Mouse (Mus musculus): ENCODE measurements at regions not wholly inside any gene's neighbourhood (a gene's known extent, or its start where the extent isn't known, plus 50 kb on each side); places are given as distances from the start of the nearest gene placed in this dataset.
"Not testable (repeated sequence)": the region's sequence is repeated elsewhere in the genome, so short reads cannot be mapped to it uniquely, and the experiment has no call there.

- no peak for DNase-seq
These were observed 131.6 kb upstream of the Klf4 start for GRCm38 (mm10) chr4:55663856-55664255.

GRCm38 (mm10) chr4:55662041-55662440 lies 129.8 kb upstream of the Klf4 start:
- no peak for DNase-seq

DNA sequence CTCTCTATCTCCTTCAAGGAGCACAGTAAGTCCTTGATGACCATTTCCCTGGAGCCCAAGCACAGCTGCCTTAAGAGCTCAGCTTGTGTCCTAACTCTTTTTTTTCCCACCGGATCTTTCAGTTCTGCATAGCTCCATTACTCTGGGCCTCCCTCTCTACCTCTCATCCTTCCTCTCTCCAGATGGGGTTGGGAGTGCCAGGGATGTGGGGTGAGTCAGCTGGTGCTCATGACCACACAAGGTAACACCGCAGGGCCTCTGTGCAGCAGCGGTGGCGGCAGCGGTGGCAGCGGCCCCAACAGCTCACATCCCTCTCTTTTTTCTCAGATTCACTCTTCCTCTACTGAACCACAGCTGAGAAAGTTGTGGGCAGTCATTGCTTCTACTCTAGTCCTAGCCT lies 126.6 kb upstream of the Klf4 start:
- DNase-seq, result no peak

GRCm38 (mm10) chr4:55655329-55655728 lies 123.1 kb upstream of the Klf4 start:
- DNase-seq, result no peak

GRCm38 (mm10) chr4:55652628-55653027 lies 120.4 kb upstream of the Klf4 start:
- DNase-seq, result no peak

- peak; percentile 8 for DNase-seq
These were observed 119.6 kb upstream of the Klf4 start for GRCm38 (mm10) chr4:55651811-55652410.

- peak; percentile 77 for DNase-seq
These were observed 118.9 kb upstream of the Klf4 start for GRCm38 (mm10) chr4:55651051-55651763.

- no peak for DNase-seq
These were observed 117.9 kb upstream of the Klf4 start for GRCm38 (mm10) chr4:55650186-55650585.

DNA sequence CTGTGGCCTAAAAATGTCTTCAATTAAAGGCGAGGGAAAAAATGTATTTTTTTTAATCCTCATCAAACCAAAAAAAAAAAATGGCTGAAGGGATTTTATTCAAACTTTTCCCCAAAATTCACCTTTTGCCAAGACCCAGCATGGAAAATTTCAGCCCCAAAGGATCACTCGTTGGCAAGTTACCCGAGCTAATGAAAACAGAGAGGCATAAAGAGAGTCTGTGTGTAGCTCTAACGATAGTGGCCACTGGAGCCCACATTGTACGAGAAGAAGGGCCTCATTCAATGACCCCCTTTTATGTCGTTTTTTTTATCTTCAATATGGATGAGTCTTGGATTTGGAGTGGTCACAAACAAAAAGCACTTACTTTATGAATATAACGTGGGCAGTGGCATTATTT lies 116.1 kb upstream of the Klf4 start:
- DNase-seq, result no peak

- DNase-seq, result no peak
These were observed 113.2 kb upstream of the Klf4 start for GRCm38 (mm10) chr4:55645432-55645831.

- no peak for DNase-seq
These were observed 112.6 kb upstream of the Klf4 start for GRCm38 (mm10) chr4:55644895-55645294.

- DNase-seq, result no peak
These were observed 102.8 kb upstream of the Klf4 start for GRCm38 (mm10) chr4:55634946-55635511.

DNA sequence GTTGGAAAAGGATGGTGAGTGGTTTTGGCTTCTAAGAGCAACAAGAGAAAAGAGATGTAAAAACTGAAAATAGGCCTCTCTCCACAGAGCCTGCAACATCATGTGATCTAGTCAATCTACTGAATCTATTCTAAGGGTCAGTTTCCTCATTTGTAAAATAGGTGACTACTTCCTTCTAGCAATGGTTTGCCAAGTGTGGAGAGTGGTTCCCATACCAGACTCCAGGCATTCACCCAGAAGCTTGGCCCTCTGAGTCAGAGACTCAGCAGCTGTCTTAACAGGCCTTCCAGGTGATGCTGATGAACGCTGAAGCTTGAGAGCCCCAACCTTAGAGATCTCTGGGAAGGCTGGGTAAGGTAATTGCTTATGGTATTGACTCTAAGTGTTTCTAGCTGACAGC lies 98.9 kb upstream of the Klf4 start:
- DNase-seq, result no peak

GRCm38 (mm10) chr4:55630215-55630614 lies 97.9 kb upstream of the Klf4 start:
- DNase-seq, result not testable (repeated sequence)

DNA sequence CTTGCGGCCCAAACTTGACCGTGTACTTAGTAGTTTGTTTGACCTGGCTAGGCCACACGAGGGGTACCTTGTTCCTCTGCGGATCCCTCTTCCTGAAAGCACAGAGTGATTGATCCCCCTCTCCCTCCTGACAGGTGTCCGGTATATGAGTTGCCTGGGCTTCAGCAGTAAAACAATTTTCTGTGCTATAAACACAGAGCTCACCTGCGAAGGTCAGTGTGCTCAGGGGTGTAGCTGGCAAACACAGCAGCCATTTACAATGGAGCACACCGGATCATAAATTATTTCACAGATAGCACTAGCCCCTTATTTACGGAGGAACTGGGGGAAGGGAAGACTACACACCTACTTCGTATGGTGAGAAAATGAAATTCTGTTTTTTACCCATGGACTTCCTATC lies 92.5 kb upstream of the Klf4 start:
- DNase-seq, result no peak

GRCm38 (mm10) chr4:55623151-55623760 lies 91.0 kb upstream of the Klf4 start:
- DNase-seq, result no peak

DNA sequence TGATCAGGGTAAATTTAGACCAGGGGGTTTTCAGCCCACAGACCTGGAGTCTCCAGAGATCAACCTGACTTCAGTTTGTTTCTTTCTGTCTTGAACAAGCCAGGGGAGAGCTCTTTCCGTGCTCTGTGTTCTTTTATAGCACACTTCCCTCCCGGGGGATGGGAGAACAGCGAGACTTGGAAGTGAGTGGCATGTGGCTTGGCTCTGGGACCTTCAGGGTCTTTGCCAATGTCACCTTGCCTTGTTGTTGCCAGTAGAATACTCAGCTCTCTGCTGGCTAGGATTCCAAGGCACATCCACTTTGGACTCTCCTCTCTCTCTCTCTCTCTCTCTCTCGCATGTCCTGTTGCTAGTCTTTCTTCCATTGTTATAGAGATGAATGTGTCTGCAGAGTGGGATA lies 90.4 kb upstream of the Klf4 start:
- no peak for DNase-seq

DNA sequence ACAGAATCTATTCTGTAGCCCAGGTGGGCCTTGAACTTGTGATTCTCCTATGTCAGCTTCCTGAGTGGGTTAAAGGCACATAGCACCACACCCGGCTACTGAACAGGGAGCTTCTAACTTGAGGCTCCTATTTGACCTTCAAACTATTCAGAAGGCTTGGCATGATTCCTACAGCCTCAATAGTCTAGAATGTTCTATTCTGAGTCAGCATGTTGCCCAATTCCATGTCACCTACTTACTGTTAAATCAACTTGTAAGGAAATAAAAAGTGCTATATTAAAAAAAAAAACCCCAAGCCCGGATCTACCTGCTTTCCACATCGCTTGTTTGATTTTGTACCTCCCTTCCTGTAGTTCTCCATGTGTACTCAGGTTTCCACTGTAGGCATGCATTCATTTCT lies 87.6 kb upstream of the Klf4 start:
- no peak for DNase-seq

GRCm38 (mm10) chr4:55615808-55616207 lies 83.5 kb upstream of the Klf4 start:
- DNase-seq, result no peak

DNA sequence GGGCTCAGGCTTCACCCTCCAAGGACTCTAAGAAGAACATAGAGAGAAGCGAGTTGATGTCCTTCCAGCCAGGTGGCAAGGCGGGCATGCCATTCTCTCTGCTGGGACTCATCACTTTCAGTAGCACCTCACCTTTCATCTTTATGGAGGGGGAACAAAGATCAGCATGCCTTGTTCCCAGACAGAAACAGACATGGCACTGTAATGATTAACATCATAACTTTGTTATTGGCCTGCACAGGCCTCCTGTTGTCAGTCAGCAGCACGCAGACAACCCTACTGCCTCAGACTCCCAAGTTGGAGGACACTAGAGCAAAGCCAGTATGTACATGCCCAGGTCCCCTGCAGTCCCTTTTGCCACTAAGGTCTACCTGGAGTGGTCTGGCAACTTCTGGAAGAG lies 81.3 kb upstream of the Klf4 start:
- no peak for DNase-seq

- no peak for DNase-seq
These were observed 78.7 kb upstream of the Klf4 start for GRCm38 (mm10) chr4:55610998-55611397.

GRCm38 (mm10) chr4:55609214-55609613 lies 76.9 kb upstream of the Klf4 start:
- no peak for DNase-seq

GRCm38 (mm10) chr4:55605541-55605940 lies 73.3 kb upstream of the Klf4 start:
- DNase-seq, result no peak

DNA sequence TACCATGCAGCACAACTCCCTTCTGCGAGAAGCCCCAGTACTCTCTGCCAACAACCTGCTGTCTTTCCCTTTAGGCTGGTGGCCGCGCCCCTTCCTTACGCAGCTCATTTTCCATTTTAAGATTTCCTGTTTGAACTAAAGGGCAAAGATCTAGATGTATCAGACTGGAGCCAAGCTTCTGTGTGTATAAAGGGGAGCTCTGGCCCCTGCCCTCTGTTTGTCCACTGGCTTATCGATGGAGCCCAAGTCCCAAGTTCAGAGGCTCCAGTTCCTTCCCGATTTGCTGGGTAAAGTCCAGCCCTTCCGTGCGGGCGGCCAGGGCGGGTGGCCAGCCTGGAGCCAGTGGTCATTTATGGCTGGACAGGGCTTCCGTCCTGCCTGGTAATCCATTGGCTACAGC lies 72.6 kb upstream of the Klf4 start:
- DNase-seq, result no peak
